Mouse (Mus musculus) kidney, postnatal 0 days (tissue): ENCODE data around the gene Rassf10. TPM values are rescaled to one million over a fixed set of nuclear protein-coding genes. Genes with fewer than 3 reads are reported as not detected.
A peak's percentile ranks its signal among the peaks of the same experiment; 100 is the strongest.

ENCODE experiments used
- ATAC-seq: fragments of 200-750 bp; cut with Nextera tagmentation; replicated peaks from 2 replicates; pipeline ENCODE4 v1.8.0; 2017; ENCODE audit warnings: low read depth, moderate number of reproducible peaks, moderate TSS enrichment, moderate library complexity; ENCODE audit not compliant: low FRiP score
- DNase-seq: peaks from one replicate; pipeline ENCODE4 v3.0.0-alpha.2; 2016; ENCODE audit warnings: low spot score
- H3K27ac ChIP-seq: fragments of 300-500 bp; sonication (generic); 2 replicates; pipeline ENCODE4 v1.5.1; 2014; ENCODE audit warnings: mild to moderate bottlenecking
- H3K27me3 ChIP-seq: fragments of 300-500 bp; sonication (generic); 2 replicates; pipeline ENCODE4 v1.6.1; 2014; ENCODE audit warnings: low read length, mixed read lengths; ENCODE audit not compliant: insufficient read depth
- H3K36me3 ChIP-seq: fragments of 300-500 bp; sonication (generic); 2 replicates; pipeline ENCODE4 v1.6.1; 2014; ENCODE audit warnings: low read length, mixed read lengths; ENCODE audit not compliant: insufficient read depth
- H3K4me1 ChIP-seq: fragments of 300-500 bp; sonication (generic); replicated peaks from 2 replicates; pipeline ENCODE4 v1.6.1; 2014; ENCODE audit warnings: antibody characterized with exemption, low read length, mixed read lengths; ENCODE audit not compliant: insufficient read depth
- H3K4me2 ChIP-seq: fragments of 300-500 bp; sonication (generic); 2 replicates; pipeline ENCODE4 v1.6.1; 2014; ENCODE audit warnings: mild to moderate bottlenecking, low read length, moderate library complexity, mixed read lengths
- H3K4me3 ChIP-seq: fragments of 300-500 bp; sonication (generic); replicated peaks from 2 replicates; pipeline ENCODE4 v1.5.1; 2014; ENCODE audit warnings: low read depth, low read length
- H3K9ac ChIP-seq: fragments of 300-500 bp; sonication (generic); 2 replicates; pipeline ENCODE4 v1.6.1; 2014; ENCODE audit warnings: low read depth, low read length
- H3K9me3 ChIP-seq: fragments of 300-500 bp; sonication (generic); replicated peaks from 2 replicates; pipeline ENCODE4 v1.6.1; 2016; ENCODE audit warnings: low read length, inconsistent platforms, mixed read lengths
- CTCF ChIP-seq: IDR thresholded peaks from 2 replicates; pipeline ENCODE4 v1.5.1; 2016; ENCODE audit warnings: antibody characterized with exemption, low read depth, mild to moderate bottlenecking, moderate library complexity
- WGBS: fragments of 180-500 bp; shearing (Covaris S2); extraction: QIAGEN DNeasy Blood & Tissue Kit; methylation state at CpG from one replicate; pipeline ENCODE4 v1.1.7; 2014; 5-methylcytosine and 5-hydroxymethylcytosine counted together
- polyA plus RNA-seq: library from polyadenylated mRNA; unstranded; fragments of >200 nt; fragmentation: Nextera tagmentation; extraction: Ambion mirVana; gene quantifications from 2 replicates; pipeline ENCODE4 v1.2.1, GENCODE M21; 2015

Gene Rassf10
- polyA plus RNA-seq, 1 experiment from 2014 or later: 20.8 TPM

GRCm38 (mm10) chr7:112937089-112937488 lies 16.7 kb upstream of the Rassf10 start:
- no peak overlapping the region for H3K4me3 ChIP-seq
- no peak for ATAC-seq
- no peak for TF ChIP-seq CTCF

GRCm38 (mm10) chr7:112938959-112939358 lies 14.8 kb upstream of the Rassf10 start:
- H3K9ac ChIP-seq: no peak overlapping the region
- H3K36me3 ChIP-seq: no peaks in the 10 kb centered on the region
- no peak overlapping the region for H3K4me2 ChIP-seq
- no peaks in the 10 kb centered on the region for H3K9me3 ChIP-seq
- H3K27ac ChIP-seq: no peak overlapping the region
- TF ChIP-seq CTCF: no peak
- no peak overlapping the region for H3K4me3 ChIP-seq
- WGBS: 14% methylated on average over 5 of the region's 5 CpGs
- H3K27me3 ChIP-seq: no peaks in the 10 kb centered on the region
- peak; percentile 55 for DNase-seq
- H3K4me1 ChIP-seq: 0 out of 2 replicates have a peak, but pooled peaks cover 3% of the 10 kb centered on the region
- no peak for ATAC-seq

More at GRCm38 (mm10) chr7:112937089-112937488, 16.7 kb upstream of the Rassf10 start:
- Histone ChIP-seq H3K27me3 (no peaks in the 10 kb centered on the region), H3K4me1 (0 out of 2 replicates have a peak, but pooled peaks cover 3% of the 10 kb centered on the region), H3K4me2 (no peak overlapping the region), H3K36me3 (no peaks in the 10 kb centered on the region), H3K9ac (no peak overlapping the region), H3K27ac (no peak overlapping the region), H3K9me3 (no peaks in the 10 kb centered on the region)
- DNase-seq: no peak
- 79% methylated on average over 8 of the region's 8 CpGs for WGBS

- no peaks in the 10 kb centered on the region for H3K9me3 ChIP-seq
- no peak for TF ChIP-seq CTCF
- 61% methylated on average over 5 of the region's 5 CpGs for WGBS
- H3K36me3 ChIP-seq: no peaks in the 10 kb centered on the region
- H3K9ac ChIP-seq: no peak overlapping the region
- H3K4me3 ChIP-seq: no peak overlapping the region
- no peak overlapping the region for H3K4me2 ChIP-seq
- no peak overlapping the region for H3K27ac ChIP-seq
- H3K27me3 ChIP-seq: no peaks in the 10 kb centered on the region
- DNase-seq: no peak
- ATAC-seq: no peak
- H3K4me1 ChIP-seq: peaks cover 4% of the 10 kb centered on the region; the same call in 1 of the 2 replicates
Measured at GRCm38 (mm10) chr7:112942567-112942966, 11.2 kb upstream of the Rassf10 start.

- Histone ChIP-seq H3K36me3 (no peaks in the 10 kb centered on the region), H3K4me3 (no peak overlapping the region), H3K4me1 (peaks cover 4% of the 10 kb centered on the region; the same call in 1 of the 2 replicates), H3K9ac (no peak overlapping the region), H3K9me3 (no peaks in the 10 kb centered on the region), H3K27me3 (no peaks in the 10 kb centered on the region), H3K27ac (no peak overlapping the region), H3K4me2 (no peak overlapping the region)
- no peak for TF ChIP-seq CTCF
- ATAC-seq (no peak), DNase-seq (no peak)
- WGBS: 36% methylated on average over 1 of the region's 1 CpGs
Measured at GRCm38 (mm10) chr7:112943056-112943455, 10.7 kb upstream of the Rassf10 start.

GRCm38 (mm10) chr7:112946706-112947105 lies 7.1 kb upstream of the Rassf10 start:
- Histone ChIP-seq H3K4me1 (peaks cover 4% of the 10 kb centered on the region; the same call in 1 of the 2 replicates), H3K36me3 (no peaks in the 10 kb centered on the region), H3K4me3 (no peak overlapping the region), H3K27me3 (no peaks in the 10 kb centered on the region), H3K9me3 (no peaks in the 10 kb centered on the region), H3K27ac (peak overlapping the region; percentile 72; the same call in 1 of the 2 replicates), H3K4me2 (no peak overlapping the region), H3K9ac (no peak overlapping the region)
- WGBS: 30% methylated on average over 6 of the region's 6 CpGs
- TF ChIP-seq CTCF: no peak
- DNase-seq (no peak), ATAC-seq (no peak; the same call in 1 of the 2 replicates)

- peak; percentile 23; the same call in 1 of the 2 replicates for ATAC-seq
- H3K4me3 ChIP-seq: peak overlapping the region; percentile 63
- peaks cover 12% of the 10 kb centered on the region; the same call in 1 of the 2 replicates for H3K4me1 ChIP-seq
- H3K36me3 ChIP-seq: no peaks in the 10 kb centered on the region
- peak overlapping the region; percentile 78 for H3K9ac ChIP-seq
- peak overlapping the region; percentile 90 for H3K4me2 ChIP-seq
- H3K9me3 ChIP-seq: no peaks in the 10 kb centered on the region
- under 1% methylated on average over 82 of the region's 82 CpGs for WGBS
- no peak for DNase-seq
- H3K27ac ChIP-seq: peak overlapping the region; percentile 78
- TF ChIP-seq CTCF: no peak
- H3K27me3 ChIP-seq: peaks cover 7% of the 10 kb centered on the region
Measured at GRCm38 (mm10) chr7:112954351-112955102, 765 bp downstream of the Rassf10 start.
